8 mouse cellular contexts compared by ENCODE assay signal in the genomic region with DNA sequence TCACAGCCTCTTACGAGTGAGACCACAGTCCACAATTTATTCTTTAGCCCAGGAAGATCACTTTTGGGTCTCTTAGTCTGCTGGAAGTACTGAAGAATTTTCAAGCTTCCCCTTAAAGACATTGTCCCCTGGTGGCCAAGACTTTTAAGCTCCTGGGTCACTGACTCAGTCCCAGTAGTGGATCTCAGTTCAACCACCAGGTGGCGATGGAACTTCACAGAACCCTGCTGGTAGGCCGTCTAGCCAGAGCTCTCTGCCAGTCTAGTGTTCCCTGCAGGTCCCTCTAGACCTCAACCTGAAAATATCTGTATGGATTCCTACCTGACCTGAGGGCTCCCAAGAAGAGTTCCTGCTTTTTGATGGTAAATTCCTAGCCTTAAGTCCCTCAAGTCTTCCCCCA. TPM values are rescaled to one million over a fixed set of nuclear protein-coding genes. Genes with fewer than 3 reads are reported as not detected.
DNase-seq lines count a peak whose midpoint lies in the region; ATAC-seq and TF ChIP-seq lines count a peak whose summit lies in the region.

No protein-coding gene starts in this region.

- intact Hi-C loops in gastrocnemius, postnatal 36 days (cut with DNase I), result loop anchor here (1.0 kb wide), 2 partner anchors 31 to 80 kb away; no protein-coding TSS in a partner anchor
- intact Hi-C loops in left cerebral cortex, postnatal 25 days (cut with DNase I), result loop anchor here (1.0 to 2.0 kb wide), 6 partner anchors 31 to 289 kb away; no protein-coding TSS in a partner anchor

- no peak for ATAC-seq in intestine, postnatal 0 days
- ATAC-seq in midbrain, embryonic 11.5 days (ENCODE audit: low FRiP score), result peak; percentile 75
- no peak for ATAC-seq in inflammation-experienced regulatory T-cells, adult 6 months

- no peak overlapping the region for H3K4me2 ChIP-seq in intestine, postnatal 0 days (replicated peaks; ENCODE audit: low read depth)
- no peak overlapping the region for H3K4me2 ChIP-seq in midbrain, embryonic 11.5 days

- H3K27me3 ChIP-seq in intestine, postnatal 0 days (replicated peaks; ENCODE audit: control insufficient read depth, insufficient read depth, low read length), result no peaks in the 10 kb centered on the region
- no peaks in the 10 kb centered on the region for H3K27me3 ChIP-seq in midbrain, embryonic 11.5 days (ENCODE audit: control insufficient read depth, insufficient read depth, low read length)

- no peaks in the 10 kb centered on the region for H3K36me3 ChIP-seq in intestine, postnatal 0 days (ENCODE audit: control insufficient read depth, insufficient read depth)
- H3K36me3 ChIP-seq in midbrain, embryonic 11.5 days (ENCODE audit: control insufficient read depth, insufficient read depth, low read length), result no peaks in the 10 kb centered on the region

- TF ChIP-seq CTCF in intestine, postnatal 0 days (IDR thresholded peaks at IDR 0.05; ENCODE audit: low read depth), result peak; percentile 94

- H3K4me3 ChIP-seq in intestine, postnatal 0 days (ENCODE audit: low read depth, low read length), result no peak overlapping the region
- no peak overlapping the region for H3K4me3 ChIP-seq in midbrain, embryonic 11.5 days (ENCODE audit: low read depth, low read length)

- no peaks in the 10 kb centered on the region for H3K9me3 ChIP-seq in intestine, postnatal 0 days (ENCODE audit: control insufficient read depth)
- no peaks in the 10 kb centered on the region for H3K9me3 ChIP-seq in midbrain, embryonic 11.5 days (ENCODE audit: control insufficient read depth, low read length)

- no peak overlapping the region for H3K9ac ChIP-seq in intestine, postnatal 0 days (ENCODE audit: low read depth, low read length)
- no peak overlapping the region for H3K9ac ChIP-seq in midbrain, embryonic 11.5 days (ENCODE audit: low read length)

- peak; percentile 89 for DNase-seq in adrenal gland, adult 2 months
- DNase-seq in embryo, embryonic 10 days (ENCODE audit: low spot score), result peak; percentile 95
- DNase-seq in gastrocnemius, postnatal 36 days, result peak; percentile 68 to 81
- DNase-seq in left cerebral cortex, postnatal 25 days (ENCODE audit: low spot score in 2 of 2), result peak; percentile 86 to 92
- peak; percentile 99 for DNase-seq in midbrain, embryonic 11.5 days (ENCODE audit: low spot score, missing footprints)
- DNase-seq in spleen, adult 12 weeks (ENCODE audit: low spot score), result peak; percentile 38

- H3K27ac ChIP-seq in intestine, postnatal 0 days (ENCODE audit: low read depth, low read length), result no peak overlapping the region
- H3K27ac ChIP-seq in midbrain, embryonic 11.5 days (ENCODE audit: low read depth, low read length), result no peak overlapping the region

- no peaks in the 10 kb centered on the region for H3K4me1 ChIP-seq in intestine, postnatal 0 days (replicated peaks; ENCODE audit: control insufficient read depth, insufficient read depth, low read length)
- peaks cover 18% of the 10 kb centered on the region for H3K4me1 ChIP-seq in midbrain, embryonic 11.5 days (ENCODE audit: control insufficient read depth, insufficient read depth, low read length)

- WGBS in intestine, postnatal 0 days, result 10% methylated on average over 3 of the region's 3 CpGs
- WGBS in midbrain, embryonic 11.5 days, result 6% methylated on average over 3 of the region's 3 CpGs

RNA-seq across cellular contexts. Expression of gene Lmo1, which starts 35.6 kb away (rescaled TPM):
- 1 to 10 TPM; 4.9 to 9.0 TPM for total RNA-seq in adrenal gland, adult 2 months (2021)
- 12.1 and 29.5 TPM in 2 replicates for polyA plus RNA-seq in adrenal gland, adult 2 months (2012; rRNA removed)
- total RNA-seq in gastrocnemius, postnatal 36 days (2021), result 1 to 10 TPM; 2.3 to 2.8 TPM
- polyA plus RNA-seq in intestine, postnatal 0 days (2015; fragmentation: Nextera tagmentation; extraction: Ambion mirVana), result 2.3 and 2.9 TPM in 2 replicates
- total RNA-seq in left cerebral cortex, postnatal 25 days (2021), result 10 to 100 TPM; 12.0 to 19.0 TPM
- polyA plus RNA-seq in midbrain, embryonic 11.5 days (2014; fragmentation: Nextera tagmentation; extraction: Ambion mirVana), result 117 and 124 TPM in 2 replicates
- polyA plus RNA-seq in inflammation-experienced regulatory T-cells, adult 6 months (2017; shearing (Covaris generic)), result not detected

RNA-seq across cellular contexts. Expression of gene Ric3, which starts 56.3 kb away (rescaled TPM):
- 10 to 100 TPM; 39.6 to 63.7 TPM for total RNA-seq in adrenal gland, adult 2 months (2021)
- 98.5 and 106 TPM in 2 replicates for polyA plus RNA-seq in adrenal gland, adult 2 months (2012; rRNA removed)
- total RNA-seq in gastrocnemius, postnatal 36 days (2021), result 1 to 10 TPM; 1.3 to 1.5 TPM
- 1.0 and 1.2 TPM in 2 replicates for polyA plus RNA-seq in intestine, postnatal 0 days (2015; fragmentation: Nextera tagmentation; extraction: Ambion mirVana)
- total RNA-seq in left cerebral cortex, postnatal 25 days (2021), result 10 to 100 TPM; 62.4 to 66.4 TPM
- 21.3 and 22.7 TPM in 2 replicates for polyA plus RNA-seq in midbrain, embryonic 11.5 days (2014; fragmentation: Nextera tagmentation; extraction: Ambion mirVana)
- not detected for polyA plus RNA-seq in inflammation-experienced regulatory T-cells, adult 6 months (2017; shearing (Covaris generic))

Comparison
In these comparisons a context has a peak if more than half of its experiments do, and no peak if none do; other contexts are left out.
1. DNase-seq: peak in every context shown above with its lines; median percentile 99 in midbrain, embryonic 11.5 days; 95 in embryo, embryonic 10 days; 89 in adrenal gland, adult 2 months; 89 in left cerebral cortex, postnatal 25 days; 74 in gastrocnemius, postnatal 36 days; 38 in spleen, adult 12 weeks.
2. RNA of gene Ric3, which starts 56.3 kb away (polyA plus RNA-seq): 98.5 to 106 TPM in adrenal gland, adult 2 months and 21.3 to 22.7 TPM in midbrain, embryonic 11.5 days; 1.0 to 1.2 TPM in intestine, postnatal 0 days and not detected in inflammation-experienced regulatory T-cells, adult 6 months; every median in the first group is over 10 times any median in the second.